In genomic region chr11:3914109-3914840, GRCm38 (mm10) we compare ENCODE assay signal across 8 mouse cellular contexts. TPM values are rescaled to one million over a fixed set of nuclear protein-coding genes. Genes with fewer than 3 reads are reported as not detected.
A peak's percentile ranks its signal among the peaks of the same experiment; 100 is the strongest.
DNase-seq lines count a peak whose midpoint lies in the region; ATAC-seq and TF ChIP-seq lines count a peak whose summit lies in the region.

Slc35e4 (minus strand) TSS chr11:3914664.

- WGBS in forebrain, embryonic 12.5 days: under 1% methylated on average over 27 of the region's 28 CpGs
- WGBS in heart, postnatal 0 days: under 1% methylated on average over 27 of the region's 28 CpGs
- under 1% methylated on average over 28 of the region's 28 CpGs for WGBS in liver, embryonic 16.5 days (ENCODE audit: insufficient replicate concordance)
- WGBS in neural tube, embryonic 12.5 days: under 1% methylated on average over 28 of the region's 28 CpGs
- under 1% methylated on average over 28 of the region's 28 CpGs for WGBS in stomach, postnatal 0 days

- dilution Hi-C loops in CH12.LX (cut with MboI; ENCODE audit: extremely low pct_ligation_motif_present, extremely low pct_unique_long_range_greater_than_20kb, low sequenced_read_pairs): no loop called here

- H3K79me2 ChIP-seq in CH12.LX (replicated peaks; ENCODE audit: control insufficient read depth, extremely low read depth, insufficient read depth, poor library complexity, severe bottlenecking): no peaks in the 10 kb centered on the region

- peak; percentile 62 for TF ChIP-seq RAD21 in CH12.LX (IDR thresholded peaks at IDR 0.05; ENCODE audit: low read depth, low read length)

- in situ Hi-C loops in CH12.LX (cut with MboI; ENCODE audit: low pct_ligation_motif_present, low pct_unique_long_range_greater_than_20kb, low sequenced_read_pairs): loop anchor here (25.0 kb wide), 1 partner anchor 377 kb away; the partner anchor contains the start of gene Smtn

- peaks cover 13% of the 10 kb centered on the region for H3K27me3 ChIP-seq in CH12.LX (replicated peaks)
- peaks cover 22% of the 10 kb centered on the region for H3K27me3 ChIP-seq in forebrain, embryonic 12.5 days
- H3K27me3 ChIP-seq in heart, postnatal 0 days (ENCODE audit: control insufficient read depth, insufficient read depth, low read length): no peaks in the 10 kb centered on the region
- H3K27me3 ChIP-seq in liver, embryonic 16.5 days (ENCODE audit: control insufficient read depth, insufficient read depth, low read depth, low read length): peaks cover 27% of the 10 kb centered on the region
- H3K27me3 ChIP-seq in neural tube, embryonic 12.5 days (replicated peaks): no peaks in the 10 kb centered on the region
- no peaks in the 10 kb centered on the region for H3K27me3 ChIP-seq in stomach, postnatal 0 days (ENCODE audit: control insufficient read depth, insufficient read depth, low read length)

- peak; percentile 73 for DNase-seq in CH12.LX (ENCODE audit: extremely low read depth)
- DNase-seq in c-Kit-positive CD71-positive TER-119-negative erythroid progenitor cells, embryonic 14.5 days (ENCODE audit: low read depth): peak; percentile 50
- peak; percentile 77 for DNase-seq in heart, postnatal 0 days (ENCODE audit: low spot score)
- peak; percentile 83 to 96 for DNase-seq in kidney, postnatal 36 days
- DNase-seq in stomach, postnatal 0 days (ENCODE audit: low spot score): peak; percentile 87

- TF ChIP-seq POLR2A in CH12.LX (IDR thresholded peaks at IDR 0.05; ENCODE audit: low read depth, low read length): no peak

- peak within 1 kb of the TSS; percentile 65 for H3K9ac ChIP-seq in CH12.LX (ENCODE audit: insufficient read depth, low read depth)
- peak within 1 kb of the TSS; percentile 70 for H3K9ac ChIP-seq in forebrain, embryonic 12.5 days
- peak within 1 kb of the TSS; percentile 58 for H3K9ac ChIP-seq in heart, postnatal 0 days (replicated peaks; ENCODE audit: low read depth, low read length)
- H3K9ac ChIP-seq in liver, embryonic 16.5 days (ENCODE audit: low read depth, low read length): peak within 1 kb of the TSS; percentile 25; the same call in 1 of the 2 replicates
- peak within 1 kb of the TSS; percentile 62 for H3K9ac ChIP-seq in neural tube, embryonic 12.5 days
- peak within 1 kb of the TSS; percentile 67 for H3K9ac ChIP-seq in stomach, postnatal 0 days (ENCODE audit: low read length)

- H3K4me2 ChIP-seq in CH12.LX (ENCODE audit: insufficient read depth, low read depth, poor library complexity, severe bottlenecking): peak within 1 kb of the TSS; percentile 80
- H3K4me2 ChIP-seq in forebrain, embryonic 12.5 days: peak within 1 kb of the TSS; percentile 93
- peak within 1 kb of the TSS; percentile 88 for H3K4me2 ChIP-seq in heart, postnatal 0 days (ENCODE audit: low read depth, low read length)
- peak within 1 kb of the TSS; percentile 73 for H3K4me2 ChIP-seq in liver, embryonic 16.5 days (ENCODE audit: low read depth, low read length)
- H3K4me2 ChIP-seq in neural tube, embryonic 12.5 days (replicated peaks): peak within 1 kb of the TSS; percentile 86
- H3K4me2 ChIP-seq in stomach, postnatal 0 days (replicated peaks; ENCODE audit: low read depth): peak within 1 kb of the TSS; percentile 88

- peaks cover 34 to 49% of the 10 kb centered on the region in 2 experiments for H3K4me1 ChIP-seq in CH12.LX (ENCODE audit: control insufficient read depth in 1 of 2, insufficient read depth in 2 of 2)
- peaks cover 43% of the 10 kb centered on the region for H3K4me1 ChIP-seq in forebrain, embryonic 12.5 days
- peaks cover 26% of the 10 kb centered on the region for H3K4me1 ChIP-seq in heart, postnatal 0 days (ENCODE audit: control insufficient read depth, insufficient read depth)
- peaks cover 9% of the 10 kb centered on the region for H3K4me1 ChIP-seq in liver, embryonic 16.5 days (ENCODE audit: control insufficient read depth, low read depth, low read length)
- H3K4me1 ChIP-seq in neural tube, embryonic 12.5 days: peaks cover 35% of the 10 kb centered on the region
- H3K4me1 ChIP-seq in stomach, postnatal 0 days (replicated peaks; ENCODE audit: control insufficient read depth, insufficient read depth): peaks cover 11% of the 10 kb centered on the region

- H3K27ac ChIP-seq in CH12.LX (ENCODE audit: insufficient read depth, low read depth): peak within 1 kb of the TSS; percentile 15; the same call in 1 of the 2 replicates
- H3K27ac ChIP-seq in forebrain, embryonic 12.5 days: peak within 1 kb of the TSS; percentile 65
- H3K27ac ChIP-seq in heart, postnatal 0 days (ENCODE audit: low read depth): peak within 1 kb of the TSS; percentile 57
- H3K27ac ChIP-seq in liver, embryonic 16.5 days (ENCODE audit: low read length): no peak within 1 kb of the TSS; the same call in 1 of the 2 replicates
- peak within 1 kb of the TSS; percentile 37 for H3K27ac ChIP-seq in neural tube, embryonic 12.5 days
- H3K27ac ChIP-seq in stomach, postnatal 0 days (replicated peaks): peak within 1 kb of the TSS; percentile 82

- H3K36me3 ChIP-seq in CH12.LX (replicated peaks in 1 of 2; ENCODE audit: control insufficient read depth in 1 of 2, insufficient read depth in 1 of 2, low read length in 1 of 2): peaks cover 0 to 6% of the 10 kb centered on the region in 2 experiments
- H3K36me3 ChIP-seq in forebrain, embryonic 12.5 days (replicated peaks): no peaks in the 10 kb centered on the region
- no peaks in the 10 kb centered on the region for H3K36me3 ChIP-seq in heart, postnatal 0 days (replicated peaks; ENCODE audit: control insufficient read depth, insufficient read depth, low read length)
- no peaks in the 10 kb centered on the region for H3K36me3 ChIP-seq in liver, embryonic 16.5 days (ENCODE audit: control insufficient read depth, insufficient read depth)
- no peaks in the 10 kb centered on the region for H3K36me3 ChIP-seq in neural tube, embryonic 12.5 days
- H3K36me3 ChIP-seq in stomach, postnatal 0 days (ENCODE audit: control insufficient read depth, insufficient read depth, low read length): 0 out of 2 replicates have a peak, but pooled peaks cover 2% of the 10 kb centered on the region

- peak; percentile 63 for ATAC-seq in forebrain, embryonic 12.5 days (ENCODE audit: low FRiP score)
- peak; percentile 44 for ATAC-seq in heart, postnatal 0 days (ENCODE audit: insufficient read depth, low read depth)
- ATAC-seq in liver, embryonic 16.5 days (ENCODE audit: low read depth): peak; percentile 35
- ATAC-seq in neural tube, embryonic 12.5 days (ENCODE audit: low FRiP score, low read depth): peak; percentile 52
- peak; percentile 77 for ATAC-seq in stomach, postnatal 0 days (ENCODE audit: low FRiP score, low TSS enrichment)

- no peaks in the 10 kb centered on the region for H3K9me3 ChIP-seq in CH12.LX (replicated peaks; ENCODE audit: low read length)
- no peaks in the 10 kb centered on the region for H3K9me3 ChIP-seq in forebrain, embryonic 12.5 days
- H3K9me3 ChIP-seq in heart, postnatal 0 days (replicated peaks; ENCODE audit: control insufficient read depth, low read length): no peaks in the 10 kb centered on the region
- no peaks in the 10 kb centered on the region for H3K9me3 ChIP-seq in liver, embryonic 16.5 days (replicated peaks; ENCODE audit: control insufficient read depth, low read length)
- H3K9me3 ChIP-seq in neural tube, embryonic 12.5 days: no peaks in the 10 kb centered on the region
- H3K9me3 ChIP-seq in stomach, postnatal 0 days (ENCODE audit: control insufficient read depth, low read length): no peaks in the 10 kb centered on the region

- TF ChIP-seq CTCF in CH12.LX (conservative IDR thresholded peaks at IDR 0.05 in 1 of 2, IDR thresholded peaks at IDR 0.05 in 1 of 2; ENCODE audit: low read depth in 2 of 2, low read length in 2 of 2): peak; percentile 62 to 85
- peak; percentile 85 for TF ChIP-seq CTCF in heart, postnatal 0 days (IDR thresholded peaks at IDR 0.05; ENCODE audit: low read depth)
- peak; percentile 93 for TF ChIP-seq CTCF in stomach, postnatal 0 days (IDR thresholded peaks at IDR 0.05; ENCODE audit: low read depth)

- peak within 1 kb of the TSS; percentile 61 to 83 (median 75) for H3K4me3 ChIP-seq in CH12.LX (replicated peaks in 1 of 3; ENCODE audit: low read depth in 2 of 3, low read length in 2 of 3, poor library complexity in 1 of 3)
- peak within 1 kb of the TSS; percentile 65 for H3K4me3 ChIP-seq in forebrain, embryonic 12.5 days (replicated peaks)
- H3K4me3 ChIP-seq in heart, postnatal 0 days (ENCODE audit: low read depth, low read length): peak within 1 kb of the TSS; percentile 59
- H3K4me3 ChIP-seq in liver, embryonic 16.5 days (ENCODE audit: low read depth, low read length): peak within 1 kb of the TSS; percentile 59
- peak within 1 kb of the TSS; percentile 56 for H3K4me3 ChIP-seq in neural tube, embryonic 12.5 days
- H3K4me3 ChIP-seq in stomach, postnatal 0 days (ENCODE audit: low read depth, low read length): peak within 1 kb of the TSS; percentile 58

- TF ChIP-seq EP300 in CH12.LX (IDR thresholded peaks at IDR 0.05; ENCODE audit: low read length): 0 out of 2 replicates have a peak, but pooled peaks have one; percentile 23
- no peak for TF ChIP-seq EP300 in heart, postnatal 0 days (IDR thresholded peaks at IDR 0.05; ENCODE audit: low read depth)
- TF ChIP-seq EP300 in stomach, postnatal 0 days (optimal IDR thresholded peaks at IDR 0.05): no peak

TF ChIP-seq in CH12.LX, 34 proteins besides CTCF, POLR2A, EP300 and RAD21 (continues in another document):
- peak; percentile 78 for TF ChIP-seq MYC (IDR thresholded peaks at IDR 0.05; ENCODE audit: low read depth, low read length)
- TF ChIP-seq MAFK (IDR thresholded peaks at IDR 0.05; ENCODE audit: insufficient replicate concordance, low read length): no peak
- peak; percentile 79; the same call in 1 of the 2 replicates for TF ChIP-seq SIN3A (IDR thresholded peaks at IDR 0.05; ENCODE audit: low read length)
- TF ChIP-seq MEF2A (IDR thresholded peaks at IDR 0.05; ENCODE audit: borderline replicate concordance, low read depth, low read length): peak; percentile 53
- TF ChIP-seq ELF1 (IDR thresholded peaks at IDR 0.05; ENCODE audit: low read depth, low read length): peak; percentile 24; the same call in 1 of the 2 replicates
- TF ChIP-seq HCFC1 (IDR thresholded peaks at IDR 0.05; ENCODE audit: low read depth, low read length): peak; percentile 24; the same call in 1 of the 2 replicates
- peak; percentile 83 for TF ChIP-seq IRF4 (IDR thresholded peaks at IDR 0.05; ENCODE audit: low read depth, low read length)
- TF ChIP-seq CHD1 (IDR thresholded peaks at IDR 0.05; ENCODE audit: low read depth, low read length): 0 out of 2 replicates have a peak, but pooled peaks have one; percentile 83

RNA-seq across cellular contexts. Expression of gene Slc35e4, which starts in this region (rescaled TPM):
- total RNA-seq in CH12.LX (2012; rRNA removed) (9.5 and 10.9 TPM in 2 replicates), CH12.LX (2014; rRNA removed) (3.3 and 4.5 TPM in 2 replicates)
- 4.0 and 4.6 TPM in 2 replicates for polyA plus RNA-seq in CH12.LX (2012; ENCODE audit: insufficient read length, low read depth)
- polyA plus RNA-seq in forebrain, embryonic 12.5 days (2016; fragmentation: Nextera tagmentation; extraction: Ambion mirVana): 5.2 and 6.5 TPM in 2 replicates
- total RNA-seq in heart, postnatal 0 days (2014; rRNA removed; ENCODE audit: low replicate concordance): 9.8 and 11.2 TPM in 2 replicates
- polyA plus RNA-seq in heart, postnatal 0 days (2015; fragmentation: Nextera tagmentation; extraction: Ambion mirVana): 3.0 and 3.2 TPM in 2 replicates
- polyA plus RNA-seq in liver, embryonic 16.5 days (2015; fragmentation: Nextera tagmentation; extraction: Ambion mirVana): 0.25 and 0.51 TPM in 2 replicates
- polyA plus RNA-seq in neural tube, embryonic 12.5 days (2016; fragmentation: Nextera tagmentation; extraction: Ambion mirVana): 9.1 and 9.6 TPM in 2 replicates
- 7.3 and 7.5 TPM in 2 replicates for polyA plus RNA-seq in stomach, postnatal 0 days (2015; fragmentation: Nextera tagmentation; extraction: Ambion mirVana)

Comparison
In these comparisons a context has a peak if more than half of its experiments do, and no peak if none do; other contexts are left out.
1. Peak in ATAC-seq, H3K4me3 ChIP-seq, H3K9ac ChIP-seq and H3K4me2 ChIP-seq in liver, embryonic 16.5 days; RNA of the gene not detected or under 1 TPM.